Mouse (Mus musculus): ENCODE data around the gene Ano6.

DNA sequence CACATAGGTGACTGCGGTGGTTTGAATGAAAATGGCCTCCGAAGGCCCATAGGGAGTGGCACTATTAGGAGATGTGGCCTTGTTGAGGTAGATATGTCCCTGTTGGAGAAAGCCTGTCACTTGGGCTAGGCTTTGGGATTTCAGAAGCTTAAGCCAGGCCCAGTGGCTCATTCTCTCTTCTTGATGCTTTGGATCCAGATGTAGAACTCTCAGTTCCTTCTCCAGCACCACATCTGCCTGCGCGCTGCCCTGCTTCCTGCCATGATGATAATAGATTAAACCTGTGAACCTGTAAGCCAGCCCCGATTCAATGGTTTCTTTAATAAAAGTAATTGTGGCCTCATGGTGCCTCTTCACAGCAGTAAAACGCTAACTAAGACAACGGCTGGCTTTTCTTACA, 7.6 kb downstream of the Ano6 start:
- TF ChIP-seq POLR2A (IDR thresholded peaks at IDR 0.05; ENCODE audit: insufficient read length, low read depth) (no peak), MYOD1 (IDR thresholded peaks at IDR 0.05; ENCODE audit: control insufficient read depth in 1 of 3, insufficient read length in 2 of 3, low read depth in 2 of 3) (no peak), SRF (IDR thresholded peaks at IDR 0.05; ENCODE audit: control insufficient read depth, insufficient read length, low read depth) (no peak), TCF12 (IDR thresholded peaks at IDR 0.05; ENCODE audit: insufficient read depth, poor library complexity, severe bottlenecking) (no peak), POLR2AphosphoS2 (IDR thresholded peaks at IDR 0.05; ENCODE audit: insufficient read length, low read depth) (no peak), E2F4 (IDR thresholded peaks at IDR 0.05; ENCODE audit: insufficient read depth) (no peak), TCF3 (IDR thresholded peaks at IDR 0.05; ENCODE audit: insufficient read length, low read depth) (no peak), REST (IDR thresholded peaks at IDR 0.05; ENCODE audit: insufficient read depth, insufficient read length) (no peak), MAX (IDR thresholded peaks at IDR 0.05; ENCODE audit: low read depth) (no peak), USF1 (IDR thresholded peaks at IDR 0.05; ENCODE audit: low read depth) (no peak)

Data from myocyte (in vitro differentiated cells).